Mouse (Mus musculus): Measurements from ENCODE around the gene Olfr548-ps1. TPM values are rescaled to one million over a fixed set of nuclear protein-coding genes. Genes with fewer than 3 reads are reported as not detected.

Gene Olfr548-ps1
- polyA plus RNA-seq, 1 experiment from 2014 or later, result not detected

DNA sequence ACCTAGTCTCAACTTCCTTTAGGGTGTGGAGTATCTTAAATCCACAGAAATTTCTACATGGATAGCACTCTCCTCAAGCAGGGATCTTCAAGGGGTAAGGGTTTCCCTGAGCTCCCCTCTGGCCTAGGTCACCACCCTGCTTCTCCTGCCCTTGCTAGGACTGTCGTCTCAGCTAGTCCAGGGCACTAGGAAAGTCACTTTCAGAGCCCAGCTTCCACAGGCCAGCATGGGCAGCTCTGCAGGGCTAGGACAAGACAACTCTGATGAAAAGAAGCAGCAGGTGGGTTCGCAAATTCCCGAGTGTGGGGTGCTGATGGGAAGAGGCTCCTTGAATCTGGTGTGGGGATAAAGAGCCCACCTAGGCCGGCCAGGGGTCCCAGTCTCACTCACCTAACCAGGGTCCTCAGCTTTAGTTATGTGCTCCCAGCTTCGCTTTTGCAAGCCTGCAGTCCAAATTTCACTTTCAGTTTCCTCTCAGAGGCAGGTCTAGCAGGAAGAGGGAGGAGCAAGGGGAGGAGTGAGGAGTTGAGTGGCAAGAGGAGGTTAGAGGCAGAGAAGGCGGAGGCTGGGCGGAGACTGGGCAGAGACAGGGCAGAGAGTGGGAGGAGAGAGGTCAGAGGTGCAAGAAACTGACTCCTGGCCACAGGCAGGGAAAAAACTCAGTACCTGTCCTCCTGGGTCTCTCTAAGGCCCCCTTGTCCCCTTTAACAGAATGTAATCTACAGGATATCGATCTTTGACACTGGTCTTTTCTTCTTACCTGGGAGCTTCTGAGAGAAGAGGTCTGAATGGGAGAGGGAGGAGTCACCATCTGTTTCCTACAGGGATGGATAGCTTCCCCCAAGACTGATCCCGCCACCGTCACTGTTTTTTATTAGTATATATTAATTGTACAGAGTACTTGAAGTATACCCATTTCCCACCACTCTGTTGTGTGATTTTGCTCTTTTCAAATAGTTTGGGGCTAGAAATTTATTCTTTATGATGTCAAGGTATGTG is 24.6 kb downstream of the Olfr548-ps1 start, which contains the start of gene Trim21:
Trim21 (minus strand) TSS at position 488 of the 999 bp plus-strand sequence.
- WGBS, result 18% methylated on average over 10 of the region's 10 CpGs
- Histone ChIP-seq H3K4me3 (ENCODE audit: low read depth, low read length) (peak within 1 kb of the TSS; percentile 12; the same call in 1 of the 2 replicates), H3K27me3 (ENCODE audit: control insufficient read depth, insufficient read depth, low read length) (no peaks in the 10 kb centered on the region), H3K9me3 (ENCODE audit: control insufficient read depth, low read length) (no peaks in the 10 kb centered on the region), H3K27ac (ENCODE audit: low read depth, low read length) (no peak within 1 kb of the TSS), H3K36me3 (ENCODE audit: control insufficient read depth, insufficient read depth, low read length) (no peaks in the 10 kb centered on the region), H3K9ac (replicated peaks; ENCODE audit: low read depth, low read length) (no peak within 1 kb of the TSS), H3K4me2 (ENCODE audit: low read depth, low read length) (peak within 1 kb of the TSS; percentile 25; the same call in 1 of the 2 replicates), H3K4me1 (ENCODE audit: control insufficient read depth, insufficient read depth, low read length) (no peaks in the 10 kb centered on the region)
- peak; percentile 63; the same call in 1 of the 2 replicates for ATAC-seq (ENCODE audit: low read depth)

GRCm38 (mm10) chr7:102566219-102566618 is 25.5 kb downstream of the Olfr548-ps1 start:
- no peak for ATAC-seq (ENCODE audit: low read depth)
- no peak overlapping the region for H3K27ac ChIP-seq (ENCODE audit: low read depth, low read length)
- 87% methylated on average over 4 of the region's 4 CpGs for WGBS
- H3K9me3 ChIP-seq (ENCODE audit: control insufficient read depth, low read length), result no peaks in the 10 kb centered on the region
- no peaks in the 10 kb centered on the region for H3K27me3 ChIP-seq (ENCODE audit: control insufficient read depth, insufficient read depth, low read length)
- no peak overlapping the region for H3K4me3 ChIP-seq (ENCODE audit: low read depth, low read length)
- no peaks in the 10 kb centered on the region for H3K4me1 ChIP-seq (ENCODE audit: control insufficient read depth, insufficient read depth, low read length)
- no peak overlapping the region for H3K9ac ChIP-seq (replicated peaks; ENCODE audit: low read depth, low read length)
- no peak overlapping the region for H3K4me2 ChIP-seq (ENCODE audit: low read depth, low read length)
- no peaks in the 10 kb centered on the region for H3K36me3 ChIP-seq (ENCODE audit: control insufficient read depth, insufficient read depth, low read length)

GRCm38 (mm10) chr7:102571142-102571541 is 30.4 kb downstream of the Olfr548-ps1 start, which contains the start of gene Olfr550:
Olfr550 (plus strand) TSS chr7:102571442.
- Histone ChIP-seq H3K27ac (ENCODE audit: low read depth, low read length) (no peak within 1 kb of the TSS), H3K9ac (replicated peaks; ENCODE audit: low read depth, low read length) (no peak within 1 kb of the TSS), H3K4me1 (ENCODE audit: control insufficient read depth, insufficient read depth, low read length) (no peaks in the 10 kb centered on the region), H3K36me3 (ENCODE audit: control insufficient read depth, insufficient read depth, low read length) (no peaks in the 10 kb centered on the region), H3K9me3 (ENCODE audit: control insufficient read depth, low read length) (no peaks in the 10 kb centered on the region), H3K4me3 (ENCODE audit: low read depth, low read length) (no peak within 1 kb of the TSS), H3K27me3 (ENCODE audit: control insufficient read depth, insufficient read depth, low read length) (no peaks in the 10 kb centered on the region), H3K4me2 (ENCODE audit: low read depth, low read length) (no peak within 1 kb of the TSS)
- ATAC-seq (ENCODE audit: low read depth), result no peak
- 93% methylated on average over 8 of the region's 8 CpGs for WGBS

DNA sequence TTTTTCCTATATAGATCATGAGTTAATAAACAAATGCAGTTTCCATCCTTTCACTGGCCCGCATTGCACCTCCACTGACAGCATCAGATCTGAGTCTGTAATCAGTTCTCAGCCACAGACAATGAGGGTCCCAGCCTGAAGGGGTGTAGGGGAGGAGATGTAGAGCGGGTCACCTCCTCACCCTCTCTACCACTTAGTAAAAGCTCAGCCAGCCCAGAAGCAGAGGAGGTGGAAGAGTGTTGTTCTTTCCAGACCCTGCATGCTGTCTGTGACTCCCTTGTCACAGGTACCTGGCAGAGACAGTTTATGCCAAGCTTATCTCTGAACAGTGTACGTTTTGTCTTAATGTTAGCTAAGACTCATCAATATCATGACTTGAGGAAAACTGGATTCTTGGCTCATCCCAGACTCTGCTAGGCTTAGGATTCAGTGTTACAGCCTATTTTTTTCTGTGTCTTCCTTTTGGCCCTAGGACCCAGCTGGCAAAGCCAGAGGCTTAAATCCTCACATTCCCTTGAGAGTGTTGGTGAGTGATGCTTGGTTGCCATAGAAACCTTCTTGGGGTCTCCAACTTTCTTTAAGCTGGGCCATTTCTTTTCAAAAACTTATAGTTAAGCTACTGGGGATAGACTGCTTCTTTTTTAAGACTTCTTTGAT is 32.6 kb downstream of the Olfr548-ps1 start:
- H3K36me3 ChIP-seq (ENCODE audit: control insufficient read depth, insufficient read depth, low read length), result no peaks in the 10 kb centered on the region
- 71% methylated on average over 3 of the region's 3 CpGs for WGBS
- no peak overlapping the region for H3K27ac ChIP-seq (ENCODE audit: low read depth, low read length)
- no peaks in the 10 kb centered on the region for H3K27me3 ChIP-seq (ENCODE audit: control insufficient read depth, insufficient read depth, low read length)
- no peak; the same call in 1 of the 2 replicates for ATAC-seq (ENCODE audit: low read depth)
- no peak overlapping the region for H3K4me2 ChIP-seq (ENCODE audit: low read depth, low read length)
- no peaks in the 10 kb centered on the region for H3K4me1 ChIP-seq (ENCODE audit: control insufficient read depth, insufficient read depth, low read length)
- no peak overlapping the region for H3K4me3 ChIP-seq (ENCODE audit: low read depth, low read length)
- H3K9me3 ChIP-seq (ENCODE audit: control insufficient read depth, low read length), result no peaks in the 10 kb centered on the region
- no peak overlapping the region for H3K9ac ChIP-seq (replicated peaks; ENCODE audit: low read depth, low read length)

GRCm38 (mm10) chr7:102575998-102576397 is 35.3 kb downstream of the Olfr548-ps1 start:
- H3K4me1 ChIP-seq (ENCODE audit: control insufficient read depth, insufficient read depth, low read length), result no peaks in the 10 kb centered on the region
- H3K4me2 ChIP-seq (ENCODE audit: low read depth, low read length), result no peak overlapping the region
- WGBS, result 81% methylated on average over 6 of the region's 6 CpGs
- no peak overlapping the region for H3K4me3 ChIP-seq (ENCODE audit: low read depth, low read length)
- H3K27ac ChIP-seq (ENCODE audit: low read depth, low read length), result no peak overlapping the region
- ATAC-seq (ENCODE audit: low read depth), result no peak
- H3K27me3 ChIP-seq (ENCODE audit: control insufficient read depth, insufficient read depth, low read length), result no peaks in the 10 kb centered on the region
- H3K9me3 ChIP-seq (ENCODE audit: control insufficient read depth, low read length), result no peaks in the 10 kb centered on the region
- H3K36me3 ChIP-seq (ENCODE audit: control insufficient read depth, insufficient read depth, low read length), result no peaks in the 10 kb centered on the region
- H3K9ac ChIP-seq (replicated peaks; ENCODE audit: low read depth, low read length), result no peak overlapping the region

GRCm38 (mm10) chr7:102591786-102592185 is 51.1 kb downstream of the Olfr548-ps1 start, which contains the start of gene Olfr551:
Olfr551 (minus strand) TSS chr7:102591886.
- Histone ChIP-seq H3K4me3 (ENCODE audit: low read depth, low read length) (no peak within 1 kb of the TSS), H3K27me3 (ENCODE audit: control insufficient read depth, insufficient read depth, low read length) (no peaks in the 10 kb centered on the region), H3K9me3 (ENCODE audit: control insufficient read depth, low read length) (no peaks in the 10 kb centered on the region), H3K36me3 (ENCODE audit: control insufficient read depth, insufficient read depth, low read length) (no peaks in the 10 kb centered on the region), H3K9ac (replicated peaks; ENCODE audit: low read depth, low read length) (no peak within 1 kb of the TSS), H3K4me2 (ENCODE audit: low read depth, low read length) (no peak within 1 kb of the TSS), H3K27ac (ENCODE audit: low read depth, low read length) (no peak within 1 kb of the TSS), H3K4me1 (ENCODE audit: control insufficient read depth, insufficient read depth, low read length) (no peaks in the 10 kb centered on the region)
- ATAC-seq (ENCODE audit: low read depth), result no peak
- WGBS, result 94% methylated on average over 3 of the region's 3 CpGs

Other genes starting within 250 kb of the Olfr548-ps1 start
- 35.3 and 37.6 TPM in 2 replicates for gene Rrm1, start 99.2 kb upstream of the Olfr548-ps1 start, polyA plus RNA-seq (2014; fragmentation: Nextera tagmentation; extraction: Ambion mirVana)
- 0.80 and 1.3 TPM in 2 replicates for gene Olfr543, start 59.2 kb upstream of the Olfr548-ps1 start, polyA plus RNA-seq (2014; fragmentation: Nextera tagmentation; extraction: Ambion mirVana)
- gene Olfr544, start 52.6 kb upstream of the Olfr548-ps1 start, polyA plus RNA-seq (2014; fragmentation: Nextera tagmentation; extraction: Ambion mirVana), result 0.12 and 0.21 TPM in 2 replicates
- gene Olfr545, start 41.3 kb upstream of the Olfr548-ps1 start, polyA plus RNA-seq (2014; fragmentation: Nextera tagmentation; extraction: Ambion mirVana), result 0.19 and 0.37 TPM in 2 replicates
- not detected in 2 replicates for gene Olfr547, start 6.1 kb upstream of the Olfr548-ps1 start, polyA plus RNA-seq (2014; fragmentation: Nextera tagmentation; extraction: Ambion mirVana)
- not detected in 2 replicates for gene Olfr549, start 9.0 kb downstream of the Olfr548-ps1 start, polyA plus RNA-seq (2014; fragmentation: Nextera tagmentation; extraction: Ambion mirVana)
- 0.11 and 0.58 TPM in 2 replicates for gene Trim21, start 24.6 kb downstream of the Olfr548-ps1 start, polyA plus RNA-seq (2014; fragmentation: Nextera tagmentation; extraction: Ambion mirVana)
- gene Olfr550, start 30.5 kb downstream of the Olfr548-ps1 start, polyA plus RNA-seq (2014; fragmentation: Nextera tagmentation; extraction: Ambion mirVana), result not detected in 2 replicates
- gene Olfr551, start 51.0 kb downstream of the Olfr548-ps1 start, polyA plus RNA-seq (2014; fragmentation: Nextera tagmentation; extraction: Ambion mirVana), result not detected in 2 replicates
- not detected in 2 replicates for gene Olfr552, start 56.9 kb downstream of the Olfr548-ps1 start, polyA plus RNA-seq (2014; fragmentation: Nextera tagmentation; extraction: Ambion mirVana)
- gene Olfr553, start 77.3 kb downstream of the Olfr548-ps1 start, polyA plus RNA-seq (2014; fragmentation: Nextera tagmentation; extraction: Ambion mirVana), result not detected in 2 replicates
- gene Olfr554, start 97.5 kb downstream of the Olfr548-ps1 start, polyA plus RNA-seq (2014; fragmentation: Nextera tagmentation; extraction: Ambion mirVana), result not detected in 2 replicates
- gene Olfr555, start 117.9 kb downstream of the Olfr548-ps1 start, polyA plus RNA-seq (2014; fragmentation: Nextera tagmentation; extraction: Ambion mirVana), result not detected in 2 replicates
- not detected in 2 replicates for gene Olfr556, start 124.0 kb downstream of the Olfr548-ps1 start, polyA plus RNA-seq (2014; fragmentation: Nextera tagmentation; extraction: Ambion mirVana)
- 8.0 and 8.7 TPM in 2 replicates for gene Trim68, start 146.4 kb downstream of the Olfr548-ps1 start, polyA plus RNA-seq (2014; fragmentation: Nextera tagmentation; extraction: Ambion mirVana)
- gene Olfr557, start 155.0 kb downstream of the Olfr548-ps1 start, polyA plus RNA-seq (2014; fragmentation: Nextera tagmentation; extraction: Ambion mirVana), result not detected in 2 replicates
- 0.12 and 0.36 TPM in 2 replicates for gene Olfr558, start 161.3 kb downstream of the Olfr548-ps1 start, polyA plus RNA-seq (2014; fragmentation: Nextera tagmentation; extraction: Ambion mirVana)
- gene Olfr33, start 178.2 kb downstream of the Olfr548-ps1 start, polyA plus RNA-seq (2014; fragmentation: Nextera tagmentation; extraction: Ambion mirVana), result not detected in 2 replicates
- not detected in 2 replicates for gene Olfr559, start 186.6 kb downstream of the Olfr548-ps1 start, polyA plus RNA-seq (2014; fragmentation: Nextera tagmentation; extraction: Ambion mirVana)
- gene Olfr560, start 218.5 kb downstream of the Olfr548-ps1 start, polyA plus RNA-seq (2014; fragmentation: Nextera tagmentation; extraction: Ambion mirVana), result not detected in 2 replicates
- 0.19 TPM in 1 of 2 replicates, not detected in the other for gene Olfr78, start 218.6 kb downstream of the Olfr548-ps1 start, polyA plus RNA-seq (2014; fragmentation: Nextera tagmentation; extraction: Ambion mirVana)
- not detected in 2 replicates for gene Olfr561, start 230.3 kb downstream of the Olfr548-ps1 start, polyA plus RNA-seq (2014; fragmentation: Nextera tagmentation; extraction: Ambion mirVana)

All from neural tube, embryonic 14.5 days (tissue).